Mouse (Mus musculus): ENCODE data around the gene Flywch2.
"Not testable (repeated sequence)": the region's sequence is repeated elsewhere in the genome, so short reads cannot be mapped to it uniquely, and the experiment has no call there.

Gene Flywch2

DNA sequence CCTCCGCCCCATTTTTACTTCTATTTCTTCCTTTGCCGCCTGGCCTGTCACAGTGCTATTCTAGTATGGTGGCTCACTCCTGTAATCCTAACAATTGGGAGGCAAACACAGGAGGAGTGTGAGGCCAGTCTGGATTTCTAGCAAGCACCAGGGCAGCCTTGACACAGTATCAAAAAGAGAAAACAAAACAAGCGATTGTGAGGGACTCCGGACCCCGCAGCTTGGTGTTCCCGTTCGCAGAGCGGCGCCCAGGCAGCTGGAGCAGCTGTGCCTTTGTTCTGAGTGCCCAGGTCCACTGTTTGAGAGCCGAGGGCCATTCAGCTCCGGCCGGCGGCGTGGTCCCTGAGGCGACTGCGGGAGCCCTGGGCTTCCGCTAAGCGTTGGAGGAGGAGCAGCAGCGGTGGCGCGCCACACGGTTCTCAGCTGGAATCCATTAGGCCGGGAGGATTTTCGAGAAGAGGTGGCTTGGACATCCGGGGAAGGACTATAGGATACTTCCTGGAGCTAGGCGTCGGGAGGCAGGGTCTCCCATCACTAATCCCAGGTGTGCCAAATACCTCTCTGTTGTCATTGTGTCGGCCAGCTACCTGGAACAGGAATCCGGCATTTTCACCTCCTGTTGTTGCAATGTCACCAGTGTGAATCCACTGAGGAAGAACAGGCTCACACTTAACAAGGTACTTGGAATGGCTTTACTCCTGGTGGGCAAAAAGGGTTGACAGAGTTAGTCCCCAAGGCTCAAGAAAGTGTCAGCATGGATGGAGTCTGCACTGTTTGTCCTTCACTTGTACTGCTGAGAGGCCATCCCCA lies 4.6 kb upstream of the Flywch2 start, which contains the start of gene Srrm2:
TSS of gene Srrm2 (plus strand) at position 264 of the 810 bp plus-strand sequence.
- peak; percentile 51 to 54 for DNase-seq

DNA sequence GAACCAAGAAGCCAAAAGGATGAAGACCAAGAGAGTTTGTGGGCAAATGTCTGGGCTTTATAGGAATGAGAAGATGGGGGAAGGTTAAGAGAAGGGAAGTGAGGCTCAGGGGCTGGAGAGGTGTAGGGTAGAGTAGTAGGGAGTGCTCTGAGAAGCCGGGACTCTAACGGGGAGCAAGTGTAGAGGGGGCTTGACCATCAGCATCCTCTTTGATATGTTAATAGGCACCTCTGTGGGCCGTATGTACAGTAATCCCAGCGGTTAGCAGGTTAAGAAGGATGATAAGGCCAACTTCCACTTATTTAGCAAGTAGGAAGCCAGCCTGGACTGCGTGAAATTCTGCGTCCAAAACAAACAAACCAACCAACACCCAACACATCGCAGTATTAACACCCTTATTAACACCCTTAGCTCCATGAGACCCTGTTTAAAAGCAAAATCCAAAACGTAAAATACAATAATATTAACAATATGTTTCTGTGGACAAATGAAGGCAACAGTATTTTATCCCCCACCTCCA lies 3.9 kb upstream of the Flywch2 start:
- DNase-seq = no peak

DNA sequence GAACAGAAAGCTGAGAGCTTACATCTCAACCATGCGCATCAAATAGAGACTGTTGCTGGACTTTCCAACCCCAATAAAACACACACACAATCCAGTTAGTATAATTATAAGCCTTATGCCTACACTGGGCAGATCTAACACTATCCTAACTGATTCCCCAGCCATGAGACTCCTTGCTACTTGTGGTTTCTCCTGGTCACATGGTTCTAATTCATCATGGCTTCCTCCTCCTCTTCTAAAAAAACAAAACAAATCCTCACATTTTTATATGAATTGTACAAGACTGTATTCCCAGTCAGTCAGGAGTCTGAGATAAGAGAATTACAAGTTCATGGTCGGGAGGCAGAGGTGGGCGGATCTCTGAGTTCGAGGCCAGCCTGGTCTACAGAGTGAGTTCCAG lies 3.1 kb upstream of the Flywch2 start:
- no peak for DNase-seq

DNA sequence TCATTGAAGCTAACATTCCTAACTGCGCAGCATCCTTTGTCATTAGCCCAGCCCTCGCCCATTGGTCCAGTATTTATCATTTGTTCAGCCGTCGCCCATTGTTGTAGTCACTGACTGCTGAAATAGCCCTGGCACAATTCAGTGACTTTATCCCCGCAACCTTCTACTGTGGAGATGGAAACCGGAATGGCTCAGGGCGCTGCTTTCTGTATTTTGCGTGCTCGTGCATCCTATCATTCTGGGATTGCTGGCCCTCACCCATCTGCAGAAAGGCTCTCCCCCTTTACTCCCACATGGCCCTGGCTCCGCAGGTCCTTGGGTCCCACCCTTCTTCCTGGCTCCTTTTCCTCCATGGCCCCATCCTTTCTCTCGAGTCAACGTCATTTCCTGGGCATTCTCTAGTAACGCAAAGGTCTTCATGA lies 640 bp upstream of the Flywch2 start:
- no peak for DNase-seq

DNA sequence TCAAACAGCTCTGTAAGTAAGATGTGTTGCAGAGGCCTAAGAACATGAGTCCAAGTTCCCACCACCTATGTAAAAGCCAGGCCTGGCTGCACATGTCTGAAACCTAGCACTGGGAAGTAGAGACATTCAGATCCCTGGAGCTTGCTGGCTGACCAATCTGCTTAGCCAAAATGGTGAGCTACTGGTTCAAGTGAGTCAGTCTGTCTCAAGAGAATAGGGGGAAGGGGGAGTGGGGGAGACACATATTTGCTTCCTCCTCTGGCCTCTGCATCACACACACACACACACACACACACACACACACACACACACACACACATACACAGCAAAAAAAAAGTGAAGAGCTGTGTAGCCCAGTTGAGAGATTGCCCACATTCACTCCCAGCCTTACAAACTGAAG lies 2.5 kb downstream of the Flywch2 start:
- no peak for DNase-seq

DNA sequence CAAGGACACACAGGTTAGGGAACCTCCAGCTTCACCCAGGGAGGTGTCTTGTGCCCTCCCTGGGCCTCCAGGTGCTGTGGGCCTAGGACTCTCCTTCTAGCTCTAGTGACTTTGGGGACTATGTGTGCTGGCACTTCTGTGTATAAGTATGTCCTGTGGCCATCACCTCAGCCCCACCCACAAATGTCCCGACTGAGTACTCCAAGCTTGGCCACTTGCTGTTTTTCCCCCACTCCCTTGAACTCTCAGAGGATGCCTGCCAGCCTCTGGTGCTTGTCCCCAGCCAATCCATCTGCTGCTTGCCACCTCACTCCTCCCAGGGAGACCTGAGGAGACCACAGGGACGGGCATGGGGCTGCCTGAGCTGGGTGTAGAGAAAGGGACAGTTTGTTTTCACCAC lies 7.4 kb downstream of the Flywch2 start:
- peak; percentile 26 to 27 for DNase-seq

DNA sequence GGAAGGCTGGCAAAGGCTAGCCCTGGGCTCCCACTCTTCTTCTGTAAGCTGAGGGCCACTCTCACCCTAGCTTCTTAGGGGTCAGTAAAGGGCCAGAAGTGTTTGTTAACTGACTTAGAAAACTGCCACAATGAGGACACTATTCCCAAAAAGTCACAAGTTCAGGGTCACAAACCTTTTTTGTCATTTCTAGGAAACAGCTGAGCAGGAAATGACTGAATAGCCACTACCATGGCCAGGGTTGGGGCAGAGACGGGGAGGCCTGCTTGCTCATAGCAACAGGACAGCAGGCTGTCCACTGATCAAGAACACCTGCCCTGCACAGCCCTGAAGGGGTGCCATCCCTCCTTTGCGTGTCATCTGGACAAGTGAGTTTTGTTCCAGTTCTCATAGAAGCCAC lies 8.7 kb downstream of the Flywch2 start:
- no peak for DNase-seq

DNA sequence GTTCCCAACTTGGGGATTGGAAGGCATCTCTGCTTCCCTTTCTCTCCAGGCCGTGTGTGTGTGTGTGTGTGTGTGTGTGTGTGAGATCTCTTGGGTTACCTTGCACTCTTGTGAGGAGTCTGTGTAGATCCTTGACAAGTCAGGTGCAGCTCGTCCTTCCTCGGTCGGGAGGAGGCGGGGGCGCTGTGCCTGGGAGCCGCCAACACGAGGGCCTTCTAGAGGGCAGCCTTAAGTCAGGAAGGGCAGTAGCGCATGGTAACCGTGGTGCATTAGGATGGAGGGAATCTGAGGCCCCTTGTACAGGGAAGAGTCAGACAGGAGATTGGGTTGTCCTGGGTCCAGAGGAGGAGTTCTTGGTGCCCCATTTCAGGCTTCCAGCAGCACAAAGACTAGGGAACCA lies 9.7 kb downstream of the Flywch2 start:
- no peak for DNase-seq

DNA sequence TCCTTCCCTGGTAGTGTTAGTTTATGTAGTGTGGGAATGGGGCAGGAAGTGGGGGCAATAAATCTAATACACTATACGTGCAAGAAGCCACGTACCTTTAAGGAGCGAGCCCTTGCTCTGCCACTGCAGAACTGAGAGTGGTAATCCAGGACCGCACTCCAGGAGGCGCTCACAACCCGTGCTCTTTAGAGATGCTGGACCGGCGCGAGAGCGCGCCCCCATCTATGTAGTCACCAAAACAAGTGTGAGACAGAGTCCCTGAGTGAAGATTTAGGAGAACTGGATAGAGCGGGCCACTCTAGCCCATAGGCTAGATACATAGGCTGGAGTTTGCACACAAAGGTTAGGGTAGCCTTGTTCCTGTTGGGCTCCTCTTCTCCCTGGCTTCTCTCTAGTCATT lies 11.8 kb downstream of the Flywch2 start:
- DNase-seq = peak; percentile 91

DNA sequence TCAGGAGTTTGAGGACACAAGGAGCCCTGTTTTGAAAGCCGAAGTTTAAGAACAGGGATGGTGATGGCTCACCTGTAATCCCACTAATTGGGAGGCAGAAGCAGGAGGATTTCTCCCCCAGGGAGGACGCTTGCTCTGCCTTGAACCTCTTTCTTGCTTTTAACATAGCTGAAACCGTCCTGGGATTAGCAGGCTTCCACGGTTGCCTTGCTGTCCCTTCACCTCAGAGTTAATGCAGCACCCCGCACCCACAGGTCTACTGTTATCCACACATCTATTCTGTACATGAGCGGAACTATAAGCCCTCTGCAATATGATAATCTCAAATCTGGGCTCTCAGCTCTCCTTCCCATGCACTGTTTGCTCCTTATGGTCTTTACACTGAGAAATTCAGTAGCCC lies 12.2 kb downstream of the Flywch2 start:
- DNase-seq = no peak

DNA sequence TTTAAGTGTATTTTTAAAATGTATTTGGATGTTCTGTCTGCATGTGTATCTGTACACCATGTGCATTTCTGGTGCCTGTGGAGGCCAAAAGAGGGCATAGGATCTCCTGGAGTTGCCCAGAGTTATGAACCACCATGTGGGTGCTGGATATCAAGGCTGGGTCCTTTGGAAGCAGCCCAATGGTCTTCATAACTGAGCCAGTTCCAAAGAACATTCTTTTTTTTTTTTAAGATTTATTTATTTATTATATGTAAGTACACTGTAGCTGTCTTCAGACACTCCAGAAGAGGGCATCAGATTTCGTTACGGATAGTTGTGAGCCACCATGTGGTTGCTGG lies 13.7 kb downstream of the Flywch2 start:
- DNase-seq = not testable (repeated sequence)

DNA sequence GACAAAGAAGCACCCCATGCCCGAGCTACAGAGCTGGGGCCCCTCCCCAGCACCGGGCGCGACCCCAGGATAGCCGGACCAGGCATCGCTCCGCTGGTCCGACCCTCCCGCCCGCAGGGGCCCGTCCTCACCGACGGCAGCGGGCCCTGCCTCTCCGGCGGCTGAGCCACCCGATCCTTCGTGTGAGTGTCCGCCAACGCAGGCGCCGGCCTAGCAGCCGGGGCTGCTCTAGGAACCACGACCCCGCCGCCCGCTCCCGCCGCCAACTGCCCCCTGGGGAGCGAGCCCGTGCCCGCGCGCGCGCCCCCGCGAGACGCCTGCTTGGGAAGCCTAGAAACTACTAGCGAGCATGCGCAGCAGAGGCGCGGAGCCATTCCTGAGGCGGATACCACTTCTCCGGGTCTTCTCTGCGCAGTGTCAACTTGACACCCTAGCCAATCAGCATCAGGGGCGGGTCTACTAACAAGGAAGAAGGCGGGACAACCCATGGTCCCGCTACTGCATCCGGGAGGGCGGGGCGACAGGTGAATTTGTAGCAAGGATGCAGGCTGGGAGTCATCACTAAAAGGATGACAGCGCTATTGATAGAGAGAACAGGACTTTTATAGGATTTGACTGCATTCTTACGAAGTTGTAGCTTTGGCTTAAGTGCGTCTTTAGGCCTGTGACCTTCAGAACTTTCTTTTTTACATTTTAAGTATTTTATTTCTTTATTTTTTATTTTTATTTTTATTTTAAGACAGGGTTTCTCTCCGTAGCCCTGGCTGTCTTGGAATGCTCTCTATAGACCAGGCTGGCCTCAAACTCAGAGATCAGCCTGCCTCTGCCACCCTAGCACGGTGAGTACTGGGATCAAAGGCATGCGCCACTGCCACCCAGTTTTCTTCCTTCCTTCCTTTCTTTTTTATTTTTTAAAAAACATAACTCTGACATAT lies 14.3 kb downstream of the Flywch2 start, which contains the start of gene Flywch1:
TSS of gene Flywch1 (minus strand) at position 319 of the 935 bp plus-strand sequence.
- peak; percentile 94 to 95 for DNase-seq

DNA sequence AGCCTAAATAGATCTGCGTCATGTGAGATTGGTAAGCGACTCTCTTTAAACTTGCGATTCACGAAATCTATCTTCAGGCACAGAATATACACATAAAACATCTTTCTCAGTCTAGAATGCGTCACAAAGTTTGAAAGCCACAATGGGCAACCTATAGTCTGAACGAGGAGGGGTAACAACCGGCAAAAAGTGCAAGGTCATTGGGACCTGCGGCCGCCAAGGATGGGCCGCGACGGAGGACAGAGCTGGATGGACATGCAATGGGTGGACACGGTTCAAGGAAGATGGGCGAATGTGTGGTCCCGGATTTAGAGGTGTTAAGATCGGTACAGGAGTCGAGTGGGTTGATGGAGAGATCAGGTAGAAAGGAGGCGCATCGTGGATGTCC lies 15.0 kb downstream of the Flywch2 start:
- DNase-seq = no peak

DNA sequence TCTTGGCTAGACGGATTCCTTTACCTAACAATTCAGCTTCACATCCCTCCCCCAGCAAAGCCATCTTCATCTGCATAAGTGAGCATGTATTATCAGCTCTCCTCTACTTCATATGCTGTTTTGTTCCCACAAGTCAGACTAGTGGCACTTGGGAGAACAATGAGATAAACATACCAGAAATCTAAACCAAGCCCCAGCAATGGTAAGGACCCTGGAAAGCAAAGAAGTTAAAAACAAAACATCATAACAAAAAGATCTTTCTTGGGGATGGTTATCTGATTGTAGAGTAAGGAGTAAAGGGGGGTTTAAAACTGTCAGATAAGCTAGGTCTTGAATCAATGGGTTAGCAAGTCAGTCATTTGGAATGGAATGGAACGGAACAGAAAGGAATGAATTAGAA lies 15.4 kb downstream of the Flywch2 start:
- DNase-seq = no peak

DNA sequence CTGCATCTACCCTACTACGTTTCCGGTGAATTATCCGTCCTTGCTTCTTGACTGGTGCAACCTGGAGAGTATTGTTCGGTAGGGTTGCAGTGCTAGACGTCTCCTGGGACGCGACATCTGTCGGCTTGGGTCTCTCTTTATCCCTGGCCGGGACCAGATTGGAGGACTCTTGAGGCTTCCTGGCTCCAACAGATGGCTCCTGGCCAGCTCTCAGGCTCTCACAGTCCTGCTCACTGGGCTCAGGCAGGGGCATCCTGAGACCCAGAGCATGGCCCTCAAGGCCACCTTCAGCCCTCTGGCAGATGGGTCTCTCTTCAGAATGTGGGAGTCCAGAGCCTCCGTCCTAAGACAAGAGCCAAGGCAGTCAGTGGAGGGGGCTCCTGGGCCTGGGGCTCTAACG lies 22.9 kb downstream of the Flywch2 start:
- no peak for DNase-seq

DNA sequence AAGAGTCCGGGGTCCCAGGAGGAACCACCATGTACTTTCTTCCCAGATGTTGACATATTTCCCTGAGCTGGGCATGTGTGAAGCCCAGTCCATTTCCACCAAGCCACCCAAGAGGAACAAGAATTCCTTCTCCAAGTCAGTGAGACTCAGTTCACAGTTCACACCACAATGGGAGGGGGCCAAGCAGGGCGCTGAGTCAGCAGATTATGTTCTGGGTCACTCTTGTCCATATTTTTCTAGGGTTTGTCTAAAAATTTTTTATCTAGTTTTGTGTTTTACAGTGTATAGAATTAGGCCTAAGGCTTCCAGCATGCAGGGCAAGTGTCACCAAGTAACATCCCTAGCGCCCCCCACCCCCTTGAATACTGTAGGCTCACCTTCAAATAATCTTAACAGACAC lies 24.7 kb downstream of the Flywch2 start:
- no peak for DNase-seq

DNA sequence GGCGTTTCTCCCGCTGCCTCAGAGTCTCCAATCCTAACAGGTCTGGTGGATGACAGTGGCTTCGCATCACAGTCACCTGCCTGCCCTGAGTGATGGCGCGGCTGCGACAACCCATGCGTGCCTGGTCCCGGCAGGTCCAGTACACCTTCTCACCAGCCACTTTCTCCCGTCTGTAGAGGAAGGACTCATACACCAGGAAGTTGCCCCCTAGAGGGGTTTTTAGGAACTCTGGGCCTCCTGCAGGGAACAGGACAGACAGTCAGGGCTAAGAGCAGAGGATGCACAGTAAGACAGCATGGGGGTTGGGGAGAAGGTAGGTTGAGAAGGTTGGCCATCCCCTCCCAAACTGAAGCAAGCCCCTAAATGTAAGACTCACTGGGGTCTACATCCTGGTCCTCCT lies 25.6 kb downstream of the Flywch2 start:
- DNase-seq = no peak

DNA sequence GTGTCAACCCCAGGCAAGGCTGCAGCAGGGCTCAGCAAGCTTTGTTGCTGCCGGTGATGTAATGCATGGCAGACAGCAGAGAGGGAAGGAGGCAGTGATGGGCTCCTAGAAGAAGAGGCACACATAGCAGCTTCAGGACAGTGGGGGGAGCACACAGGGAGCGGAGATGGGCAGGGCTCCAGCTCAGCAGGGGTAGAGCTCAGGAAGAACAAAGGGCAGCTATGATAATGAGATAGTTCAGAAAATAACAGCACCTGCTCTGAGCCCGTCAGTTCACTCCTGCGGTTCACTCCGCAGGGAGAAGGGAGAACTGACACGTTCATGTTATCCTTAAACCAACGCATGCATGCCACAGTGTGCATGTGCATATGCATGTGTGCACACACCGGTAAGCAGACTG lies 27.1 kb downstream of the Flywch2 start:
- no peak for DNase-seq

DNA sequence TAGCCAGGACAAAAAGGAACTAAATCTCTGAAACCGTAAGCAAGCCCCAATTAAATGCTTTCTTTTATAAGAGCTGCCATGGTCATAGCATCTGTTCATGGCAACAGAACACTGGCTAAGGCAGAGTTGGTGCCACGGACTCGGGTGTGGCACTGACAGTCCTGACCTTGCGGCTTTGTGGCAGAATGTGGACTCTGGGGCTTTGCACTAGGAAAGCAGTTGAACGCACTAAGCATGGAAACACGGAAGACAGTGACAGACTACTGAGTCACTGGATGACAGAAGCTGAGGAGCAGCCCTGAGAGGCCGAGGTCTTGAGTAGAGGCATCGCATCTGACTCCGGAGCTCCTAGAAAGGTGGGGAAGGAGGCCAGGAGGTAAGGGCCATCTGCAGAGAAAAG lies 28.3 kb downstream of the Flywch2 start:
- DNase-seq = no peak

DNA sequence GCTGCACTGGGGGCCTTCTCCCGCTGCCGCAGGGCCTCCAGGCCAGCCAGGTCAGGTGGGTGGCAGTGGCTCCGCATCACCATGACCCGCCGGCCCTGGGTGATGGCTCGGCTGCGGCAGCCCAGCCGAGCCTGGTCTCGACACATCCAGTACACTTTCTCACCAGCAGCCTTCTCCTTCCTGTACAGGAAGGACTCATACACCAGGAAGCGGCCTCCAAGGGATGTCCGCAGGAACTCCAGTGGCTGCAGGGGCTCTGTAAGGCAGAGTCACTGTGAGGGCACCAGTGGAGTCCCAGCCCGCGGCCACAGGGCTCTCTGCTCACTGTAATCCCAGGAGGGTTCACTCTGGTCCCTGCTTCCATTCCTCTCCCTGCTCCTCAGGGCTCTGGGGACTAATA lies 30.2 kb downstream of the Flywch2 start:
- DNase-seq = no peak

DNA sequence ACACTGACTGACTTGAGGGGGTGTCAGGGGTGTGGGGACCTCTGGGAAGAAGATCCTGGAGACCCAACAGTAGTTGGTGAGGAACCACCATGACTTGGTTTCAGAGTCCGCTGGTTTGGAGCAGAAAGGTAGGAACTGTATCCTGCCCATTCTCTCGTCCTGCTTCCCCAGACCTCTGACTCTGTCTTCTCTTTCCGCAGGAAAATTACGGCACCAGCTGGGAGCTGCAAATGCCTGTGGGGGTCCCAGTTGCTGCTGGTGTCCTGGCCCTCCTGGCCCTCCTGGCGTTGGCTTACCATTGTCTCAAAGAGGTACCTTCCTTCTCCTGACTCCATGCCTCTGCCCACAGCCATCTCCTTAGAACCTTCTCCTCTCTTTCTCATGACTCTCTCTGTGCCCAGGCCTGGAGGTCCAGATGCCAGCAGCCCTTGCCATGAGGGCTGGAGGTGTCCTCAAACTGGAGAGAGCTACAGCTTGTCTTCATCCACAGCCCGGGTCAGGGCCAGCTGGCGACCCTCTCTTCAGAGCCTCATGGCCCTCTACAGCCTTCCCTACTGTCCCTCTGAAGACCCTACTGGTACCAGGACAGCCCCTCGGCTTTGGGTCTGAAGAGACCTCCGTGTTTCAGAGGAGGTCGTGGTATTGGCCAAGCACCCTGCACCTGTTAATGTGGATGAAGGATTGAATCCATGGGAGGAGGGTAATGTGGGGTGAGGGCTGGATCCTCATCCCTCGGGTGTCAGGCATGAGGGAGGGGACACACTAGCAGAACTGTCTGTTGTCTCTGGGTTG lies 36.3 kb downstream of the Flywch2 start:
- DNase-seq = no peak

DNA sequence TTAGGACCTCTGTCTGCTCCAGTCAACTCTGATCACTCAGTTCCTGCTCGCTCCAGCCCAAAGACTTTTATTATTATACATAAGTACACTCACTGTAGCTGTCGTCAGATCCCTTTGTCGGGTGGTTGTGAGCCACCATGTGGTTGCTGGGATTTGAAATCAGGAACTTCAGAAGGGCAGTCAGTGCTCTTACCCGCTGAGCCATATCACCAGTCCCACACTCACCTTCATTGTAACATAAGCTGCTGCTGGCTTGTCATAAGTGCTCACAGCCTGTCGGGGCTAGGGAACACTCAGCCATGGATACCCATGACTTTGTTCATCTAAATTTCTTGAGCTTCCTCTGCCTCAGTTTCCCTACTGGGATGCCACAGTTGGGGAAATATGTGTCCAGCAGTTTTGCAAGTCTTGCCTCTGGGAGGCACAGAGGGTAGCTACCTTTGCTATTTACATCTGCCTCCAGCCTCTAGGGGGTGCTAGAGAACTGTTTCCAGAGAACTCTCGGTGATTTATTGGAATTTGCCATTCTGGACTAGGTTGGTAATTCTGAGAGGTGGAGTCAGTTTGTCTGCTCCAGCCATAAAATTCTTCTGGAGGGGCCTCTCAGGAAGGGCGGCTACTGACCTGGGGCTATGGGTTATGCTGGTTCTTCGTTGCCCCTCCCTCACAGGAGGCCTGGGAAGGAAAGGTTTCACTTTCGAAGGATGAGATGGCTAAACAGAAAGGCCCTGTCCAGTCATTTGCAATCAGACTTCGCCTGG lies 37.1 kb downstream of the Flywch2 start:
- DNase-seq = peak; percentile 75 to 77

Data from B cell, adult 2 months (primary cell).